Mouse (Mus musculus): ENCODE measurements at regions not wholly inside any gene's neighbourhood (a gene's known extent, or its start where the extent isn't known, plus 50 kb on each side); places are given as distances from the start of the nearest gene placed in this dataset.
A peak's percentile ranks its signal among the peaks of the same experiment; 100 is the strongest.

- Histone ChIP-seq H3K4me2 (no peak overlapping the region), H3K27ac (ENCODE audit: poor library complexity, severe bottlenecking) (no peak overlapping the region), H3K4me1 (replicated peaks) (no peaks in the 10 kb centered on the region), H3K4me3 (no peak overlapping the region), H3K27me3 (replicated peaks) (no peaks in the 10 kb centered on the region), H3K9me3 (replicated peaks) (no peaks in the 10 kb centered on the region), H3K9ac (no peak overlapping the region), H3K36me3 (no peaks in the 10 kb centered on the region)
- 43% methylated on average over 2 of the region's 2 CpGs for WGBS
- ATAC-seq (ENCODE audit: insufficient number of reproducible peaks, low FRiP score) = no peak
These were observed 174.4 kb upstream of the Megf9 start for GRCm38 (mm10) chr4:70709126-70709689.

- Histone ChIP-seq H3K9me3 (replicated peaks) (no peaks in the 10 kb centered on the region), H3K4me3 (no peak overlapping the region), H3K27ac (ENCODE audit: poor library complexity, severe bottlenecking) (no peak overlapping the region), H3K27me3 (replicated peaks) (no peaks in the 10 kb centered on the region), H3K36me3 (no peaks in the 10 kb centered on the region), H3K9ac (no peak overlapping the region), H3K4me2 (no peak overlapping the region), H3K4me1 (replicated peaks) (no peaks in the 10 kb centered on the region)
- no peak for ATAC-seq (ENCODE audit: insufficient number of reproducible peaks, low FRiP score)
- WGBS = 60% methylated on average over 3 of the region's 3 CpGs
These were observed 170.4 kb upstream of the Megf9 start for GRCm38 (mm10) chr4:70705128-70705752.

- Histone ChIP-seq H3K36me3 (no peaks in the 10 kb centered on the region), H3K27me3 (replicated peaks) (no peaks in the 10 kb centered on the region), H3K9ac (no peak overlapping the region), H3K4me1 (replicated peaks) (no peaks in the 10 kb centered on the region), H3K4me2 (no peak overlapping the region), H3K27ac (ENCODE audit: poor library complexity, severe bottlenecking) (no peak overlapping the region), H3K9me3 (replicated peaks) (no peaks in the 10 kb centered on the region), H3K4me3 (no peak overlapping the region)
- ATAC-seq (ENCODE audit: insufficient number of reproducible peaks, low FRiP score) = no peak
- WGBS = 72% methylated on average over 1 of the region's 1 CpGs
These were observed 166.1 kb upstream of the Megf9 start for GRCm38 (mm10) chr4:70700894-70701293.

- no peak for ATAC-seq (ENCODE audit: insufficient number of reproducible peaks, low FRiP score)
- H3K4me2 ChIP-seq = no peak overlapping the region
- 74% methylated on average over 1 of the region's 1 CpGs for WGBS
- no peaks in the 10 kb centered on the region for H3K9me3 ChIP-seq (replicated peaks)
- H3K27ac ChIP-seq (ENCODE audit: poor library complexity, severe bottlenecking) = no peak overlapping the region
- no peaks in the 10 kb centered on the region for H3K27me3 ChIP-seq (replicated peaks)
- no peak overlapping the region for H3K9ac ChIP-seq
- no peaks in the 10 kb centered on the region for H3K36me3 ChIP-seq
- H3K4me1 ChIP-seq (replicated peaks) = no peaks in the 10 kb centered on the region
- no peak overlapping the region for H3K4me3 ChIP-seq
These were observed 129.4 kb upstream of the Megf9 start for GRCm38 (mm10) chr4:70664181-70664580.

GRCm38 (mm10) chr4:70621431-70621837, 86.6 kb upstream of the Megf9 start:
- Histone ChIP-seq H3K27me3 (replicated peaks) (no peaks in the 10 kb centered on the region), H3K9ac (no peak overlapping the region), H3K27ac (ENCODE audit: poor library complexity, severe bottlenecking) (no peak overlapping the region), H3K4me3 (no peak overlapping the region), H3K4me2 (no peak overlapping the region), H3K36me3 (no peaks in the 10 kb centered on the region), H3K4me1 (replicated peaks) (no peaks in the 10 kb centered on the region), H3K9me3 (replicated peaks) (no peaks in the 10 kb centered on the region)
- 42% methylated on average over 2 of the region's 2 CpGs for WGBS
- no peak for ATAC-seq (ENCODE audit: insufficient number of reproducible peaks, low FRiP score)

GRCm38 (mm10) chr4:70619636-70620287, 85.0 kb upstream of the Megf9 start:
- Histone ChIP-seq H3K27ac (ENCODE audit: poor library complexity, severe bottlenecking) (no peak overlapping the region), H3K27me3 (replicated peaks) (no peaks in the 10 kb centered on the region), H3K4me2 (no peak overlapping the region), H3K4me1 (replicated peaks) (no peaks in the 10 kb centered on the region), H3K4me3 (no peak overlapping the region), H3K9ac (no peak overlapping the region), H3K9me3 (replicated peaks) (no peaks in the 10 kb centered on the region), H3K36me3 (no peaks in the 10 kb centered on the region)
- WGBS = 84% methylated on average over 8 of the region's 8 CpGs
- no peak for ATAC-seq (ENCODE audit: insufficient number of reproducible peaks, low FRiP score)

GRCm38 (mm10) chr4:70615794-70616193, 81.0 kb upstream of the Megf9 start:
- H3K4me1 ChIP-seq (replicated peaks) = no peaks in the 10 kb centered on the region
- H3K9ac ChIP-seq = no peak overlapping the region
- H3K36me3 ChIP-seq = no peaks in the 10 kb centered on the region
- no peak overlapping the region for H3K27ac ChIP-seq (ENCODE audit: poor library complexity, severe bottlenecking)
- H3K27me3 ChIP-seq (replicated peaks) = no peaks in the 10 kb centered on the region
- 49% methylated on average over 4 of the region's 4 CpGs for WGBS
- H3K4me3 ChIP-seq = no peak overlapping the region
- ATAC-seq (ENCODE audit: insufficient number of reproducible peaks, low FRiP score) = no peak
- no peaks in the 10 kb centered on the region; the same call in 1 of the 2 replicates for H3K9me3 ChIP-seq (replicated peaks)
- no peak overlapping the region for H3K4me2 ChIP-seq

- WGBS = 79% methylated on average over 5 of the region's 5 CpGs
- Histone ChIP-seq H3K4me3 (no peak overlapping the region), H3K27ac (ENCODE audit: poor library complexity, severe bottlenecking) (no peak overlapping the region), H3K9me3 (replicated peaks) (no peaks in the 10 kb centered on the region; the same call in 1 of the 2 replicates), H3K27me3 (replicated peaks) (no peaks in the 10 kb centered on the region), H3K4me2 (no peak overlapping the region), H3K9ac (no peak overlapping the region), H3K4me1 (replicated peaks) (no peaks in the 10 kb centered on the region), H3K36me3 (no peaks in the 10 kb centered on the region)
- no peak for ATAC-seq (ENCODE audit: insufficient number of reproducible peaks, low FRiP score)
These were observed 79.6 kb upstream of the Megf9 start for GRCm38 (mm10) chr4:70614411-70614810.

GRCm38 (mm10) chr4:70603209-70603852, 68.5 kb upstream of the Megf9 start:
- H3K9me3 ChIP-seq (replicated peaks) = no peaks in the 10 kb centered on the region
- H3K27me3 ChIP-seq (replicated peaks) = no peaks in the 10 kb centered on the region
- 19% methylated on average over 3 of the region's 3 CpGs for WGBS
- H3K4me2 ChIP-seq = no peak overlapping the region
- no peak for ATAC-seq (ENCODE audit: insufficient number of reproducible peaks, low FRiP score)
- no peaks in the 10 kb centered on the region for H3K36me3 ChIP-seq
- H3K9ac ChIP-seq = no peak overlapping the region
- no peak overlapping the region for H3K27ac ChIP-seq (ENCODE audit: poor library complexity, severe bottlenecking)
- H3K4me3 ChIP-seq = no peak overlapping the region
- no peaks in the 10 kb centered on the region for H3K4me1 ChIP-seq (replicated peaks)

GRCm38 (mm10) chr4:70601301-70601700, 66.5 kb upstream of the Megf9 start:
- no peaks in the 10 kb centered on the region for H3K27me3 ChIP-seq (replicated peaks)
- 7% methylated on average over 4 of the region's 4 CpGs for WGBS
- 0 out of 2 replicates have a peak, but pooled peaks have one; percentile 51 for ATAC-seq (ENCODE audit: insufficient number of reproducible peaks, low FRiP score)

More at GRCm38 (mm10) chr4:70601301-70601700, 66.5 kb upstream of the Megf9 start:
- Histone ChIP-seq H3K9me3 (replicated peaks) (no peaks in the 10 kb centered on the region), H3K4me1 (replicated peaks) (no peaks in the 10 kb centered on the region), H3K4me2 (no peak overlapping the region), H3K9ac (no peak overlapping the region), H3K4me3 (no peak overlapping the region), H3K27ac (ENCODE audit: poor library complexity, severe bottlenecking) (no peak overlapping the region), H3K36me3 (no peaks in the 10 kb centered on the region)

All from heart, embryonic 12.5 days (tissue).